Mouse (Mus musculus) midbrain, embryonic 11.5 days (tissue): Measurements from ENCODE around the gene Rsph3b. TPM values are rescaled to one million over a fixed set of nuclear protein-coding genes. Genes with fewer than 3 reads are reported as not detected.

Experiments used
- ATAC-seq: fragments of 200-750 bp; cut with Nextera tagmentation; 2 replicates; pipeline ENCODE4 v1.8.0; 2017; ENCODE audit warnings: moderate TSS enrichment, moderate library complexity; ENCODE audit not compliant: low FRiP score
- DNase-seq: peaks from one replicate; pipeline ENCODE4 v3.0.0; 2015; ENCODE audit warnings: low spot score; ENCODE audit errors: missing footprints
- H3K27ac ChIP-seq: fragments of 300-500 bp; sonication (generic); 2 replicates; pipeline ENCODE4 v1.5.1; 2014; ENCODE audit warnings: low read depth, low read length
- H3K27me3 ChIP-seq: fragments of 300-500 bp; sonication (generic); 2 replicates; pipeline ENCODE4 v1.6.1; 2014; ENCODE audit warnings: mild to moderate bottlenecking, low read length, moderate library complexity, mixed read lengths; ENCODE audit not compliant: control insufficient read depth, insufficient read depth
- H3K36me3 ChIP-seq: fragments of 300-500 bp; sonication (generic); 2 replicates; pipeline ENCODE4 v1.6.1; 2014; ENCODE audit warnings: mild to moderate bottlenecking, low read length, moderate library complexity, mixed read lengths; ENCODE audit not compliant: control insufficient read depth, insufficient read depth
- H3K4me1 ChIP-seq: fragments of 300-500 bp; sonication (generic); 2 replicates; pipeline ENCODE4 v1.6.1; 2014; ENCODE audit warnings: low read length; ENCODE audit not compliant: control insufficient read depth, insufficient read depth
- H3K4me2 ChIP-seq: fragments of 300-500 bp; sonication (generic); 2 replicates; pipeline ENCODE4 v1.6.1; 2014; ENCODE audit warnings: mild to moderate bottlenecking, moderate library complexity
- H3K4me3 ChIP-seq: fragments of 300-500 bp; sonication (generic); 2 replicates; pipeline ENCODE4 v1.5.1; 2014; ENCODE audit warnings: low read depth, low read length
- H3K9ac ChIP-seq: fragments of 300-500 bp; sonication (generic); 2 replicates; pipeline ENCODE4 v1.6.1; 2014; ENCODE audit warnings: low read length
- H3K9me3 ChIP-seq: fragments of 300-500 bp; sonication (generic); 2 replicates; pipeline ENCODE4 v1.6.1; 2016; ENCODE audit warnings: low read length; ENCODE audit not compliant: control insufficient read depth
- WGBS: fragments of 180-500 bp; shearing (Covaris S2); extraction: QIAGEN DNeasy Blood & Tissue Kit; methylation state at CpG from one replicate; pipeline ENCODE4 v1.1.7; 2014; 5-methylcytosine and 5-hydroxymethylcytosine counted together
- microRNA-seq: library from miRNA; unstranded; fragments of <30 nt; microRNA quantifications from one replicate; pipeline ENCODE4, GENCODE M21; 2017
- polyA plus RNA-seq: library from polyadenylated mRNA; unstranded; fragments of >200 nt; fragmentation: Nextera tagmentation; extraction: Ambion mirVana; gene quantifications from 2 replicates; pipeline ENCODE4 v1.2.1, GENCODE M21; 2014

Rsph3b gene
- polyA plus RNA-seq, 1 experiment from 2014 or later, result 48.2 TPM

GRCm38 (mm10) chr17:6862040-6862780 is 86.3 kb downstream of the Rsph3b start:
- no peaks in the 10 kb centered on the region for H3K36me3 ChIP-seq
- 49% methylated on average over 12 of the region's 12 CpGs for WGBS
- peaks cover 32% of the 10 kb centered on the region for H3K4me1 ChIP-seq
- H3K9ac ChIP-seq, result peak overlapping the region; percentile 64
- peak overlapping the region; percentile 48 for H3K4me2 ChIP-seq
- 0 out of 2 replicates have a peak, but pooled peaks cover 2% of the 10 kb centered on the region for H3K27me3 ChIP-seq
- ATAC-seq (peak; percentile 31; the same call in 1 of the 2 replicates), DNase-seq (no peak)
- H3K4me3 ChIP-seq, result no peak overlapping the region
- peak overlapping the region; percentile 93 for H3K27ac ChIP-seq
- H3K9me3 ChIP-seq, result no peaks in the 10 kb centered on the region

GRCm38 (mm10) chr17:6861181-6862039 is 87.1 kb downstream of the Rsph3b start:
- H3K27ac ChIP-seq, result peak overlapping the region; percentile 93
- H3K27me3 ChIP-seq, result 0 out of 2 replicates have a peak, but pooled peaks cover 2% of the 10 kb centered on the region
- H3K9me3 ChIP-seq, result no peaks in the 10 kb centered on the region
- peak; percentile 98 for DNase-seq
- peak overlapping the region; percentile 64 for H3K9ac ChIP-seq
- 0 out of 2 replicates have a peak overlapping the region, but pooled peaks have one; percentile 17 for H3K4me3 ChIP-seq
- WGBS, result under 1% methylated on average over 28 of the region's 28 CpGs
- peak overlapping the region; percentile 48 for H3K4me2 ChIP-seq
- no peaks in the 10 kb centered on the region for H3K36me3 ChIP-seq
- peak; percentile 86 for ATAC-seq
- peaks cover 32% of the 10 kb centered on the region for H3K4me1 ChIP-seq

- Histone ChIP-seq H3K4me1 (peaks cover 32% of the 10 kb centered on the region), H3K4me3 (no peak overlapping the region), H3K36me3 (no peaks in the 10 kb centered on the region), H3K27me3 (0 out of 2 replicates have a peak, but pooled peaks cover 2% of the 10 kb centered on the region), H3K9me3 (no peaks in the 10 kb centered on the region), H3K27ac (peak overlapping the region; percentile 93), H3K9ac (peak overlapping the region; percentile 31; the same call in 1 of the 2 replicates), H3K4me2 (peak overlapping the region; percentile 26; the same call in 1 of the 2 replicates)
- ATAC-seq, result peak; percentile 66
- under 1% methylated on average over 12 of the region's 12 CpGs for WGBS
- DNase-seq, result peak; percentile 98
Observed at GRCm38 (mm10) chr17:6860491-6860897, 88.0 kb downstream of the Rsph3b start.

- peaks cover 32% of the 10 kb centered on the region for H3K4me1 ChIP-seq
- ATAC-seq (no peak), DNase-seq (peak; percentile 95)
- H3K9me3 ChIP-seq, result no peaks in the 10 kb centered on the region
- peak overlapping the region; percentile 26; the same call in 1 of the 2 replicates for H3K4me2 ChIP-seq
- H3K9ac ChIP-seq, result peak overlapping the region; percentile 31
- 10% methylated on average over 4 of the region's 4 CpGs for WGBS
- no peak overlapping the region for H3K4me3 ChIP-seq
- 0 out of 2 replicates have a peak, but pooled peaks cover 2% of the 10 kb centered on the region for H3K27me3 ChIP-seq
- H3K36me3 ChIP-seq, result no peaks in the 10 kb centered on the region
- H3K27ac ChIP-seq, result peak overlapping the region; percentile 93
Observed at GRCm38 (mm10) chr17:6860067-6860466, 88.4 kb downstream of the Rsph3b start.

Small RNA genes within 50 kb of the gene (microRNA-seq; reads per million reads assigned to microRNA genes)
- not detected for gene Mir692-1

Other genes starting within 250 kb of the Rsph3b start
- gene Ezr, start 165.9 kb downstream of the Rsph3b start, polyA plus RNA-seq, result 47.0 and 51.0 TPM in 2 replicates
- gene Tagap1, start 12.5 kb upstream of the Rsph3b start, polyA plus RNA-seq, result 56.2 and 60.5 TPM in 2 replicates
- 106 and 115 TPM in 2 replicates for gene Rnaset2b, start 22.0 kb upstream of the Rsph3b start, polyA plus RNA-seq
- gene Gm49721, start 30.2 kb upstream of the Rsph3b start, polyA plus RNA-seq, result 0.15 and 0.44 TPM in 2 replicates
- not detected in 2 replicates for gene Gm1604a, start 76.9 kb upstream of the Rsph3b start, polyA plus RNA-seq
- gene Rps6ka2, start 221.4 kb upstream of the Rsph3b start, polyA plus RNA-seq, result 20.2 and 20.8 TPM in 2 replicates